Mouse (Mus musculus) cerebellum, postnatal 14 days (tissue): ENCODE measurements around the gene Idh3b.
A peak's percentile ranks its signal among the peaks of the same experiment; 100 is the strongest.

Experiments used
- DNase-seq, 2 experiments: peaks; one replicate each; pipeline ENCODE4 v3.0.0; 2021; ENCODE audit warnings: mixed read lengths in 2 of 2

Idh3b gene

GRCm38 (mm10) chr2:130262398-130262797 lies 21.9 kb downstream of the Idh3b start:
- DNase-seq: no peak

DNA sequence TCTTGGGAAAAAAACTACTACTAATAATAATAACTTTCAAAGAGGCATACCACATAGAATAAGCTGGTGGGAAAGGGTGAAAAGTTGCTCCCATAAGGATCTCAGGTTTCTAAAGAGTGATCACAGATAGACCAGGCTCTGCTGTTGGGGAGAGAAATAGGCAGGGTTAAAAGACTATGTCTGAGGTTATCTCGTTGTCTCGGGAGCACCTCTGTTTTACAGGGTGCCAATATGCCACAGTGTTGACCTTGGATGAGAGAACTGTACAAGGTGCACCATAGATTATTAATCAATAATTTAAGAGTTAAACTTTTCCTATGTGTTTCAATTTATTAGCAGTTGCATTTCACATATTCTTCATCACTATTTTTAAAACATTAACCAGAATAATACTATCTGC lies 22.4 kb downstream of the Idh3b start:
- DNase-seq: no peak

DNA sequence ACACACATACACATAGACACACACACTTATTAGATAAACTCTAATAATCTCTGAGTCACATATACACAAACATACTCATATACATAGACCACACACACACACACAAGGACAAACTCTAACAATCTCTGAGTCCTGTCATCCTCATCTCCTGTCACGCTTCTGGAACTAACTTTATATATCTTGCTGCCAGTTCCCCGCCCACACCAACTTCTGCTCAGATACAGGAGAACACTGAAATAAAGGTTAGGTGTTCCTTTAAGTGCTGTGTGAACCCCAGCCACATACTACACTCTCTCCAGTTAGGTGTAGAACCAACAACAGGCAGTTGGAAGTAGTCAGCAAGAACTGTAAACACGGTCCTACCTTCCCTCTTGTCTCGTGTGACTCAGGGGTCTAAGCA lies 23.5 kb downstream of the Idh3b start:
- no peak for DNase-seq

DNA sequence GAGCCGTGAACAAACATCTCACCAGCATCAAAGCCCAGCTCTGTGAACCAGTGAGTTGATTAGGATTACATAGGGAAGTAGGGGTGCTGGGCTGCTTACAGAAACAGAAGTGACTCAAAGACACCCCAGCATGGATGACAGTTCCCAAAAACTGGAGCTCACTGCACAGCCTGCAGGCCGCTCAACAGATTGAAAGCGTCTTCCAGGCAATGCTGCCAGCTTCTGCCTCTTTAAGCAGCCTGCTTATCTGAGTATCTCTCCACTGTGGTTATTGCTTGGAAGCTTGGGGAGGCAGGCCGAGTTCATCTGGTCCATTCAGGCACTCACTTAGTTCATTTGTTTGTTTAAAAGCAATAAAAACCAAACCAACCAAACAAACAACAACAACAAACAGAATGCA lies 27.6 kb downstream of the Idh3b start:
- no peak for DNase-seq

- no peak for DNase-seq
Observed at GRCm38 (mm10) chr2:130248226-130248625, 36.1 kb downstream of the Idh3b start.

DNA sequence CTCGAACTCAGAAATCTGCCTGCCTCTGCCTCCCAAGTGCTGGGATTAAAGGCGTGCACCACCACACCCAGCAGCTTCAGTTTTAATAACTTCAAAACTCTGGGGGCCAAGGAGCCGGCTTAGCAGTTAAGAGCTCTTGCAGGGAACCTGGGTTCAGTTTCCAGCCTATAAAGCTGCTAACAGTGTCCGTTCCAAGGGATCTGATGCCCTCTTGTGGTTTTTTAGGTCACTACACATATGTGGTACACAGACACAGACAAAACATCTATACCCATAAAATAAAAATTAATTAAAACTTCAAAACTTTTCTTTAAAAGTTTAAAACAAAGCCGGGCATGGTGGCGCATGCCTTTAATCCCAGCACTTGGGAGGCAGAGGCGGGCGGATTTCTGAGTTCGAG lies 37.4 kb downstream of the Idh3b start:
- peak; percentile 48 to 50 for DNase-seq
